Mouse (Mus musculus): ENCODE data around the gene A1cf. TPM values are rescaled to one million over a fixed set of nuclear protein-coding genes. Genes with fewer than 3 reads are reported as not detected.

The A1cf gene
- not detected for total RNA-seq (2021)
- long read RNA-seq, experiment 1 = 0 reads
- long read RNA-seq, experiment 2 = 0 reads

GRCm38 (mm10) chr19:31868521-31868920, at the start of gene A1cf:
Gene A1cf, plus strand, starts transcription at chr19:31868764.
- Histone ChIP-seq H3K4me3 (no peak within 1 kb of the TSS), H3K27ac (no peak within 1 kb of the TSS; the same call in 1 of the 2 replicates)
- TF ChIP-seq CTCF (IDR thresholded peaks at IDR 0.05) = no peak
- DNase-seq (ENCODE audit: extremely low spot score in 1 of 2, low spot score in 2 of 2) = no peak
- intact Hi-C loops (cut with DNase I) = no loop called here

GRCm38 (mm10) chr19:31834250-31834649, 34.3 kb upstream of the A1cf start:
- Histone ChIP-seq H3K4me3 (no peak overlapping the region), H3K27ac (no peak overlapping the region)
- TF ChIP-seq CTCF (IDR thresholded peaks at IDR 0.05) = no peak
- no peak for DNase-seq (ENCODE audit: extremely low spot score in 1 of 2, low spot score in 2 of 2)
- intact Hi-C loops (cut with DNase I) = no loop called here

- intact Hi-C loops (cut with DNase I) = loop anchor here (5.0 kb wide), 1 partner anchor 105 kb away; no protein-coding TSS in a partner anchor
- no peak for DNase-seq (ENCODE audit: extremely low spot score in 1 of 2, low spot score in 2 of 2)
- TF ChIP-seq CTCF (IDR thresholded peaks at IDR 0.05) = peak; percentile 49
- Histone ChIP-seq H3K4me3 (no peak overlapping the region), H3K27ac (no peak overlapping the region)
Observed at GRCm38 (mm10) chr19:31861909-31862308, 6.7 kb upstream of the A1cf start.

GRCm38 (mm10) chr19:31862512-31863249, 5.9 kb upstream of the A1cf start:
- DNase-seq (ENCODE audit: extremely low spot score in 1 of 2, low spot score in 2 of 2) = no peak
- Histone ChIP-seq H3K27ac (no peak overlapping the region), H3K4me3 (no peak overlapping the region)
- no peak for TF ChIP-seq CTCF (IDR thresholded peaks at IDR 0.05)
- intact Hi-C loops (cut with DNase I) = loop anchor here (5.0 kb wide), 1 partner anchor 105 kb away; no protein-coding TSS in a partner anchor

- TF ChIP-seq CTCF (IDR thresholded peaks at IDR 0.05) = no peak
- Histone ChIP-seq H3K27ac (no peak overlapping the region), H3K4me3 (no peak overlapping the region)
- DNase-seq (ENCODE audit: extremely low spot score in 1 of 2, low spot score in 2 of 2) = no peak
- intact Hi-C loops (cut with DNase I) = no loop called here
Observed at GRCm38 (mm10) chr19:31865451-31865850, 3.1 kb upstream of the A1cf start.

- DNase-seq (ENCODE audit: extremely low spot score in 1 of 2, low spot score in 2 of 2) = no peak
- Histone ChIP-seq H3K27ac (no peak overlapping the region; the same call in 1 of the 2 replicates), H3K4me3 (no peak overlapping the region)
- intact Hi-C loops (cut with DNase I) = no loop called here
- no peak for TF ChIP-seq CTCF (IDR thresholded peaks at IDR 0.05)
Observed at GRCm38 (mm10) chr19:31868076-31868475, 488 bp upstream of the A1cf start.

GRCm38 (mm10) chr19:31868971-31869370, 407 bp downstream of the A1cf start:
- intact Hi-C loops (cut with DNase I) = no loop called here

GRCm38 (mm10) chr19:31871377-31871776, 2.8 kb downstream of the A1cf start:
- no peak for TF ChIP-seq CTCF (IDR thresholded peaks at IDR 0.05)
- Histone ChIP-seq H3K27ac (no peak overlapping the region), H3K4me3 (no peak overlapping the region)
- intact Hi-C loops (cut with DNase I) = no loop called here
- DNase-seq (ENCODE audit: extremely low spot score in 1 of 2, low spot score in 2 of 2) = no peak

More at GRCm38 (mm10) chr19:31868971-31869370, 407 bp downstream of the A1cf start:
- H3K27ac ChIP-seq = no peak overlapping the region
- no peak overlapping the region for H3K4me3 ChIP-seq
- TF ChIP-seq CTCF (IDR thresholded peaks at IDR 0.05) = no peak
- no peak for DNase-seq (ENCODE audit: extremely low spot score in 1 of 2, low spot score in 2 of 2)

GRCm38 (mm10) chr19:31877968-31878367, 9.4 kb downstream of the A1cf start:
- Histone ChIP-seq H3K4me3 (no peak overlapping the region), H3K27ac (no peak overlapping the region)
- no peak for DNase-seq (ENCODE audit: extremely low spot score in 1 of 2, low spot score in 2 of 2)
- intact Hi-C loops (cut with DNase I) = no loop called here
- no peak for TF ChIP-seq CTCF (IDR thresholded peaks at IDR 0.05)

GRCm38 (mm10) chr19:31884594-31884993, 16.0 kb downstream of the A1cf start:
- no peak for DNase-seq (ENCODE audit: extremely low spot score in 1 of 2, low spot score in 2 of 2)
- intact Hi-C loops (cut with DNase I) = no loop called here
- Histone ChIP-seq H3K27ac (no peak overlapping the region), H3K4me3 (no peak overlapping the region)
- TF ChIP-seq CTCF (IDR thresholded peaks at IDR 0.05) = no peak

- no peak for TF ChIP-seq CTCF (IDR thresholded peaks at IDR 0.05)
- no peak for DNase-seq (ENCODE audit: extremely low spot score in 1 of 2, low spot score in 2 of 2)
- intact Hi-C loops (cut with DNase I) = no loop called here
- Histone ChIP-seq H3K4me3 (no peak overlapping the region), H3K27ac (no peak overlapping the region)
Observed at GRCm38 (mm10) chr19:31887275-31887674, 18.7 kb downstream of the A1cf start.

GRCm38 (mm10) chr19:31889988-31890387, 21.4 kb downstream of the A1cf start:
- intact Hi-C loops (cut with DNase I) = no loop called here
- no peak for TF ChIP-seq CTCF (IDR thresholded peaks at IDR 0.05)
- no peak for DNase-seq (ENCODE audit: extremely low spot score in 1 of 2, low spot score in 2 of 2)
- Histone ChIP-seq H3K27ac (no peak overlapping the region), H3K4me3 (no peak overlapping the region)
